15 mouse cellular contexts compared by ENCODE assay signal in genomic region chr4:53951003-53951733, GRCm38 (mm10).
DNase-seq lines count a peak whose midpoint lies in the region; ATAC-seq and TF ChIP-seq lines count a peak whose summit lies in the region.
"Had no signal": no experiment of that assay in that cellular context is flagged by ENCODE, and none has a peak within 500 bp of the region (broad histone marks: within the 10 kb centered on the region; RNA-seq: fewer than 3 reads in every experiment).

No protein-coding gene starts in this region.

- H3K36me3 ChIP-seq in hindbrain, embryonic 15.5 days = no peaks in the 10 kb centered on the region
- H3K36me3 ChIP-seq in midbrain, postnatal 0 days (ENCODE audit: insufficient read depth, low read length) = no peaks in the 10 kb centered on the region
- no peaks in the 10 kb centered on the region for H3K36me3 ChIP-seq in lung, postnatal 0 days (ENCODE audit: insufficient read depth, low read length)
- H3K36me3 ChIP-seq: heart, embryonic 15.5 days had no signal

- 23% methylated on average over 3 of the region's 3 CpGs for WGBS in hindbrain, embryonic 15.5 days
- WGBS in midbrain, postnatal 0 days = 6% methylated on average over 3 of the region's 3 CpGs
- WGBS in lung, postnatal 0 days = 14% methylated on average over 3 of the region's 3 CpGs

- peaks cover 12% of the 10 kb centered on the region for H3K4me1 ChIP-seq in hindbrain, embryonic 15.5 days (replicated peaks)
- H3K4me1 ChIP-seq in midbrain, postnatal 0 days (ENCODE audit: insufficient read depth, low read length) = peaks cover 5% of the 10 kb centered on the region; the same call in 1 of the 2 replicates
- no peaks in the 10 kb centered on the region for H3K4me1 ChIP-seq in lung, postnatal 0 days (ENCODE audit: insufficient read depth, low read depth, low read length)

- TF ChIP-seq CTCF in midbrain, postnatal 0 days (IDR thresholded peaks at IDR 0.05) = no peak
- no peak for TF ChIP-seq CTCF in lung, postnatal 0 days (IDR thresholded peaks at IDR 0.05)

- H3K9ac ChIP-seq in hindbrain, embryonic 15.5 days = no peak overlapping the region
- H3K9ac ChIP-seq in midbrain, postnatal 0 days (replicated peaks; ENCODE audit: low read length, poor library complexity, severe bottlenecking) = no peak overlapping the region
- H3K9ac ChIP-seq in lung, postnatal 0 days (replicated peaks; ENCODE audit: low read depth) = no peak overlapping the region
- H3K9ac ChIP-seq: heart, embryonic 15.5 days had no signal

- H3K9me3 ChIP-seq in hindbrain, embryonic 15.5 days = no peaks in the 10 kb centered on the region
- H3K9me3 ChIP-seq in midbrain, postnatal 0 days (ENCODE audit: low read length) = no peaks in the 10 kb centered on the region
- no peaks in the 10 kb centered on the region for H3K9me3 ChIP-seq in lung, postnatal 0 days (ENCODE audit: low read length)
- H3K9me3 ChIP-seq: heart, embryonic 15.5 days had no signal

- H3K4me3 ChIP-seq in hindbrain, embryonic 15.5 days = no peak overlapping the region
- H3K4me3 ChIP-seq in midbrain, postnatal 0 days (ENCODE audit: low read depth, low read length) = no peak overlapping the region
- no peak overlapping the region for H3K4me3 ChIP-seq in lung, postnatal 0 days (ENCODE audit: low read depth, low read length)
- H3K4me3 ChIP-seq: heart, embryonic 15.5 days; left cerebral cortex, adult 2 months had no signal

- no peaks in the 10 kb centered on the region for H3K27me3 ChIP-seq in hindbrain, embryonic 15.5 days
- H3K27me3 ChIP-seq in midbrain, postnatal 0 days (ENCODE audit: insufficient read depth, low read length) = no peaks in the 10 kb centered on the region
- no peaks in the 10 kb centered on the region for H3K27me3 ChIP-seq in lung, postnatal 0 days (replicated peaks; ENCODE audit: insufficient read depth, low read length)
- H3K27me3 ChIP-seq: heart, embryonic 15.5 days; Patski had no signal

- H3K27ac ChIP-seq in hindbrain, embryonic 15.5 days (replicated peaks) = peak overlapping the region; percentile 29; the same call in 1 of the 2 replicates
- peak overlapping the region; percentile 62; the same call in 1 of the 2 replicates for H3K27ac ChIP-seq in midbrain, postnatal 0 days (ENCODE audit: low read depth, low read length)
- H3K27ac ChIP-seq in lung, postnatal 0 days (ENCODE audit: low read length) = no peak overlapping the region
- H3K27ac ChIP-seq: left cerebral cortex, adult 2 months had no signal

- no peak for TF ChIP-seq EP300 in lung, postnatal 0 days (IDR thresholded peaks at IDR 0.05)

- ATAC-seq in hindbrain, embryonic 15.5 days (ENCODE audit: low FRiP score, low read depth) = no peak
- ATAC-seq in midbrain, postnatal 0 days (ENCODE audit: low FRiP score) = 0 out of 2 replicates have a peak, but pooled peaks have one; percentile 44
- ATAC-seq in lung, postnatal 0 days = no peak
- ATAC-seq: Patski had no signal

- no peak overlapping the region for H3K4me2 ChIP-seq in hindbrain, embryonic 15.5 days
- H3K4me2 ChIP-seq in midbrain, postnatal 0 days (ENCODE audit: low read depth, low read length, poor library complexity, severe bottlenecking) = peak overlapping the region; percentile 6; the same call in 1 of the 2 replicates
- no peak overlapping the region for H3K4me2 ChIP-seq in lung, postnatal 0 days (replicated peaks; ENCODE audit: low read depth, low read length)
- H3K4me2 ChIP-seq: heart, embryonic 15.5 days had no signal

- DNase-seq in embryo, embryonic 9.5 days (ENCODE audit: extremely low spot score) = peak; percentile 9
- no peak for DNase-seq in embryo, embryonic 10 days (ENCODE audit: low spot score)
- DNase-seq in retina, postnatal 1 day = peak; percentile 36
- DNase-seq in retina, embryonic 14.5 days (ENCODE audit: low spot score) = no peak
- DNase-seq in midbrain, postnatal 0 days (ENCODE audit: low spot score) = no peak
- DNase-seq in yolk sac, embryonic 10.5 days (ENCODE audit: low spot score) = no peak
- no peak for DNase-seq in lung, postnatal 0 days (ENCODE audit: low spot score)
- DNase-seq: cerebellum, adult 2 months; kidney, adult 8-10 months; lung, postnatal 4 days; thymus, postnatal 4 days had no signal

Comparison
In these comparisons a context has a peak if more than half of its experiments do, and no peak if none do; other contexts are left out.
1. DNase-seq: peak in embryo, embryonic 9.5 days (single experiment) and retina, postnatal 1 day (single experiment); none in embryo, embryonic 10 days (single experiment), retina, embryonic 14.5 days (single experiment), midbrain, postnatal 0 days (single experiment), yolk sac, embryonic 10.5 days (single experiment) and lung, postnatal 0 days (single experiment).